13 mouse cellular contexts compared by ENCODE assay signal in the genomic region with DNA sequence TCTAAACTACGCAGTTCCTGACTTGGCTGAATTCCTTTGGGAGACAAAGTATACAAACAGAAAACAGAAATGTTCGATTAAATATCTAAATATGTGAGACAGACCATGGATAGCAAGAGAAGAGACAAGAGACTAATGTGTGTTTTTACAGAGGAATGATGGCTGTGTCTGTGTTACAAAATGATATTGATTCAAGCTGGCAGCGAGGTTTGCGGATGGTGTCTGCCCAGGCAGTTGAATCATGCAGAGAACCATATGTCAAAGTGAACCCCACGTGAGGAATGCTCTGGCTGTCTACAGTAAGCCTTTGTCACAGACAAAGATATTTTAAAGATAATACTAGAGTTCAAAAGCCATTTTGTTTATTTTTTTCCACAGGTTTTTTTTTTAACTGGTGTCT.
DNase-seq lines count a peak whose midpoint lies in the region; ATAC-seq lines count a peak whose summit lies in the region.
"Had no signal": no experiment of that assay in that cellular context is flagged by ENCODE, and none has a peak within 500 bp of the region (broad histone marks: within the 10 kb centered on the region; RNA-seq: fewer than 3 reads in every experiment).

No protein-coding gene starts in this region.

- H3K4me1 ChIP-seq in kidney, embryonic 16.5 days (ENCODE audit: insufficient read depth, low read length): no peaks in the 10 kb centered on the region
- H3K4me1 ChIP-seq in heart, embryonic 12.5 days (replicated peaks): no peaks in the 10 kb centered on the region
- H3K4me1 ChIP-seq: limb, embryonic 15.5 days had no signal

- DNase-seq in right cerebral cortex, adult 18-20 months: peak; percentile 12
- no peak for DNase-seq in right cerebral cortex, postnatal 4 days
- peak; percentile 87 to 89 for DNase-seq in cerebellum, postnatal 10 days
- peak; percentile 20 to 63 for DNase-seq in layer of hippocampus, adult 18-20 months (ENCODE audit: low spot score in 2 of 2)
- DNase-seq in heart, adult 9 months (ENCODE audit: low spot score in 2 of 2): no peak
- DNase-seq: gastrocnemius, postnatal 25 days; heart, postnatal 4 days; kidney, postnatal 36 days; lung, postnatal 14 days; thymus, postnatal 14 days had no signal

- H3K36me3 ChIP-seq in kidney, embryonic 16.5 days (ENCODE audit: insufficient read depth, low read length): no peaks in the 10 kb centered on the region
- no peaks in the 10 kb centered on the region for H3K36me3 ChIP-seq in heart, embryonic 12.5 days
- H3K36me3 ChIP-seq: limb, embryonic 15.5 days had no signal

- no peak overlapping the region for H3K4me2 ChIP-seq in kidney, embryonic 16.5 days (replicated peaks; ENCODE audit: low read depth, low read length)
- no peak overlapping the region for H3K4me2 ChIP-seq in heart, embryonic 12.5 days
- H3K4me2 ChIP-seq: limb, embryonic 15.5 days had no signal

- ATAC-seq in kidney, embryonic 16.5 days (ENCODE audit: low FRiP score, low TSS enrichment): no peak
- no peak for ATAC-seq in heart, embryonic 12.5 days (ENCODE audit: insufficient number of reproducible peaks, low FRiP score)

- no peak overlapping the region for H3K27ac ChIP-seq in kidney, embryonic 16.5 days (ENCODE audit: low read length)
- no peak overlapping the region for H3K27ac ChIP-seq in heart, embryonic 12.5 days (ENCODE audit: poor library complexity, severe bottlenecking)
- H3K27ac ChIP-seq: limb, embryonic 15.5 days had no signal

- no peaks in the 10 kb centered on the region for H3K9me3 ChIP-seq in kidney, embryonic 16.5 days (ENCODE audit: low read length)
- no peaks in the 10 kb centered on the region for H3K9me3 ChIP-seq in heart, embryonic 12.5 days (replicated peaks)
- H3K9me3 ChIP-seq: limb, embryonic 15.5 days had no signal

- no peak overlapping the region for H3K9ac ChIP-seq in kidney, embryonic 16.5 days (replicated peaks; ENCODE audit: low read length)
- H3K9ac ChIP-seq in heart, embryonic 12.5 days: no peak overlapping the region
- H3K9ac ChIP-seq: limb, embryonic 15.5 days had no signal

- no peaks in the 10 kb centered on the region for H3K27me3 ChIP-seq in kidney, embryonic 16.5 days (ENCODE audit: insufficient read depth, low read length)
- H3K27me3 ChIP-seq in heart, embryonic 12.5 days (replicated peaks): no peaks in the 10 kb centered on the region
- H3K27me3 ChIP-seq: limb, embryonic 15.5 days had no signal

- WGBS in kidney, embryonic 16.5 days: 48% methylated on average over 5 of the region's 5 CpGs
- WGBS in heart, embryonic 12.5 days: 62% methylated on average over 5 of the region's 5 CpGs

- no peak overlapping the region for H3K4me3 ChIP-seq in kidney, embryonic 16.5 days (ENCODE audit: low read length)
- H3K4me3 ChIP-seq in heart, embryonic 12.5 days: no peak overlapping the region
- H3K4me3 ChIP-seq: limb, embryonic 15.5 days had no signal

Comparison
In these comparisons a context has a peak if more than half of its experiments do, and no peak if none do; other contexts are left out.
1. DNase-seq: peak in right cerebral cortex, adult 18-20 months (single experiment), cerebellum, postnatal 10 days (2 of 2) and layer of hippocampus, adult 18-20 months (2 of 2); none in right cerebral cortex, postnatal 4 days (single experiment) and heart, adult 9 months (0 of 2).